9 mouse cellular contexts compared by ENCODE assay signal in genomic region chr9:21525142-21525936, GRCm38 (mm10). TPM values are rescaled to one million over a fixed set of nuclear protein-coding genes. Genes with fewer than 3 reads are reported as not detected.
DNase-seq lines count a peak whose midpoint lies in the region; ATAC-seq and TF ChIP-seq lines count a peak whose summit lies in the region.
"Had no signal": no experiment of that assay in that cellular context is flagged by ENCODE, and none has a peak within 500 bp of the region (broad histone marks: within the 10 kb centered on the region; RNA-seq: fewer than 3 reads in every experiment).

No protein-coding gene starts in this region.

- no peak overlapping the region for H3K4me3 ChIP-seq in hindbrain, postnatal 0 days (ENCODE audit: low read length)
- H3K4me3 ChIP-seq in hindbrain, embryonic 14.5 days (replicated peaks; ENCODE audit: low read length): no peak overlapping the region
- no peak overlapping the region for H3K4me3 ChIP-seq in intestine, embryonic 15.5 days (replicated peaks)
- H3K4me3 ChIP-seq in intestine, postnatal 0 days (ENCODE audit: low read depth, low read length): no peak overlapping the region
- H3K4me3 ChIP-seq: lung, embryonic 15.5 days had no signal

- no peaks in the 10 kb centered on the region for H3K27me3 ChIP-seq in hindbrain, postnatal 0 days (ENCODE audit: insufficient read depth, low read length)
- no peaks in the 10 kb centered on the region for H3K27me3 ChIP-seq in hindbrain, embryonic 14.5 days (ENCODE audit: control insufficient read depth, insufficient read depth, low read length)
- no peaks in the 10 kb centered on the region for H3K27me3 ChIP-seq in intestine, embryonic 15.5 days (replicated peaks)
- H3K27me3 ChIP-seq in intestine, postnatal 0 days (replicated peaks; ENCODE audit: control insufficient read depth, insufficient read depth, low read length): no peaks in the 10 kb centered on the region
- H3K27me3 ChIP-seq: lung, embryonic 15.5 days had no signal

- H3K4me2 ChIP-seq in hindbrain, postnatal 0 days (ENCODE audit: low read depth, low read length): no peak overlapping the region
- no peak overlapping the region for H3K4me2 ChIP-seq in hindbrain, embryonic 14.5 days (replicated peaks)
- no peak overlapping the region for H3K4me2 ChIP-seq in intestine, embryonic 15.5 days (replicated peaks)
- no peak overlapping the region for H3K4me2 ChIP-seq in intestine, postnatal 0 days (replicated peaks; ENCODE audit: low read depth)

- TF ChIP-seq CTCF in hindbrain, postnatal 0 days (IDR thresholded peaks at IDR 0.05; ENCODE audit: low read depth): no peak
- TF ChIP-seq CTCF in intestine, postnatal 0 days (IDR thresholded peaks at IDR 0.05; ENCODE audit: low read depth): no peak

- H3K36me3 ChIP-seq in hindbrain, postnatal 0 days (ENCODE audit: insufficient read depth, low read length): no peaks in the 10 kb centered on the region
- no peaks in the 10 kb centered on the region for H3K36me3 ChIP-seq in hindbrain, embryonic 14.5 days (replicated peaks; ENCODE audit: control insufficient read depth, insufficient read depth)
- no peaks in the 10 kb centered on the region for H3K36me3 ChIP-seq in intestine, embryonic 15.5 days
- H3K36me3 ChIP-seq in intestine, postnatal 0 days (ENCODE audit: control insufficient read depth, insufficient read depth): no peaks in the 10 kb centered on the region
- H3K36me3 ChIP-seq: lung, embryonic 15.5 days had no signal

- no peaks in the 10 kb centered on the region for H3K9me3 ChIP-seq in hindbrain, postnatal 0 days (ENCODE audit: low read length)
- H3K9me3 ChIP-seq in hindbrain, embryonic 14.5 days (ENCODE audit: control insufficient read depth, low read length): no peaks in the 10 kb centered on the region
- H3K9me3 ChIP-seq in intestine, embryonic 15.5 days: no peaks in the 10 kb centered on the region
- H3K9me3 ChIP-seq in intestine, postnatal 0 days (ENCODE audit: control insufficient read depth): no peaks in the 10 kb centered on the region
- H3K9me3 ChIP-seq: lung, embryonic 15.5 days had no signal

- no peak for ATAC-seq in hindbrain, postnatal 0 days
- ATAC-seq in hindbrain, embryonic 14.5 days (ENCODE audit: low FRiP score): no peak
- peak; percentile 59 for ATAC-seq in granulocyte monocyte progenitor cell, adult 5-6 weeks (replicated peaks; ENCODE audit: poor library complexity, severe bottlenecking)
- ATAC-seq in monocyte, adult 5-6 weeks (replicated peaks; ENCODE audit: insufficient number of reproducible peaks, low FRiP score, low TSS enrichment, poor library complexity, severe bottlenecking): 0 out of 2 replicates have a peak, but pooled peaks have one; percentile 37
- ATAC-seq in intestine, embryonic 15.5 days: no peak
- no peak for ATAC-seq in intestine, postnatal 0 days

- H3K27ac ChIP-seq in hindbrain, postnatal 0 days: no peak overlapping the region
- H3K27ac ChIP-seq in hindbrain, embryonic 14.5 days: no peak overlapping the region
- H3K27ac ChIP-seq in intestine, embryonic 15.5 days: no peak overlapping the region
- H3K27ac ChIP-seq in intestine, postnatal 0 days (ENCODE audit: low read depth, low read length): no peak overlapping the region
- H3K27ac ChIP-seq: lung, embryonic 15.5 days had no signal

- no peaks in the 10 kb centered on the region for H3K4me1 ChIP-seq in hindbrain, postnatal 0 days (ENCODE audit: insufficient read depth, low read length)
- H3K4me1 ChIP-seq in hindbrain, embryonic 14.5 days (replicated peaks; ENCODE audit: control insufficient read depth, insufficient read depth, low read length): no peaks in the 10 kb centered on the region
- no peaks in the 10 kb centered on the region for H3K4me1 ChIP-seq in intestine, embryonic 15.5 days (replicated peaks)
- H3K4me1 ChIP-seq in intestine, postnatal 0 days (replicated peaks; ENCODE audit: control insufficient read depth, insufficient read depth, low read length): no peaks in the 10 kb centered on the region
- H3K4me1 ChIP-seq: lung, embryonic 15.5 days had no signal

- peak; percentile 5 for DNase-seq in hindbrain, postnatal 0 days (ENCODE audit: low spot score)
- no peak for DNase-seq in hindbrain, embryonic 14.5 days (ENCODE audit: low spot score)
- DNase-seq in CD4-positive helper T cell, adult 2 months (ENCODE audit: low read depth, low spot score): peak; percentile 40
- DNase-seq: cerebellum, postnatal 36 days had no signal

- no peak overlapping the region for H3K9ac ChIP-seq in hindbrain, postnatal 0 days (replicated peaks; ENCODE audit: low read length)
- H3K9ac ChIP-seq in hindbrain, embryonic 14.5 days: no peak overlapping the region
- H3K9ac ChIP-seq in intestine, embryonic 15.5 days: no peak overlapping the region
- no peak overlapping the region for H3K9ac ChIP-seq in intestine, postnatal 0 days (ENCODE audit: low read depth, low read length)
- H3K9ac ChIP-seq: lung, embryonic 15.5 days had no signal

- WGBS in hindbrain, postnatal 0 days: 81% methylated on average over 7 of the region's 7 CpGs
- WGBS in hindbrain, embryonic 14.5 days: 78% methylated on average over 7 of the region's 7 CpGs
- 74% methylated on average over 7 of the region's 7 CpGs for WGBS in intestine, embryonic 15.5 days
- WGBS in intestine, postnatal 0 days: 67% methylated on average over 7 of the region's 7 CpGs

RNA-seq across cellular contexts. Expression of gene AB124611, which starts 0.6 kb away (rescaled TPM):
- total RNA-seq in hindbrain, postnatal 0 days (2014; rRNA removed): 1.2 and 2.2 TPM in 2 replicates
- 1.1 and 1.2 TPM in 2 replicates for polyA plus RNA-seq in hindbrain, postnatal 0 days (2015; fragmentation: Nextera tagmentation; extraction: Ambion mirVana)
- 0.99 and 2.0 TPM in 2 replicates for polyA plus RNA-seq in hindbrain, embryonic 14.5 days (2014; fragmentation: Nextera tagmentation; extraction: Ambion mirVana)
- total RNA-seq in granulocyte monocyte progenitor cell, adult 5-6 weeks (2014; fragmentation: Nextera tagmentation): 17.1 and 27.3 TPM in 2 replicates
- total RNA-seq in granulocyte monocyte progenitor cell, adult 5-6 weeks (2017): 20.5 and 24.1 TPM in 2 replicates
- total RNA-seq in monocyte, adult 5-6 weeks (2017): 191 to 299 TPM (median 267 TPM) in 3 replicates
- polyA plus RNA-seq in intestine, embryonic 15.5 days (2015; fragmentation: Nextera tagmentation; extraction: Ambion mirVana): 2.5 and 3.0 TPM in 2 replicates
- polyA plus RNA-seq in intestine, postnatal 0 days (2015; fragmentation: Nextera tagmentation; extraction: Ambion mirVana): 0.43 and 1.1 TPM in 2 replicates

RNA-seq across cellular contexts. Expression of gene Tmed1, which starts 15.3 kb away (rescaled TPM):
- total RNA-seq in hindbrain, postnatal 0 days (2014; rRNA removed): 50.2 and 61.3 TPM in 2 replicates
- 59.2 and 65.8 TPM in 2 replicates for polyA plus RNA-seq in hindbrain, postnatal 0 days (2015; fragmentation: Nextera tagmentation; extraction: Ambion mirVana)
- polyA plus RNA-seq in hindbrain, embryonic 14.5 days (2014; fragmentation: Nextera tagmentation; extraction: Ambion mirVana): 46.3 and 51.1 TPM in 2 replicates
- 8.4 and 13.9 TPM in 2 replicates for total RNA-seq in granulocyte monocyte progenitor cell, adult 5-6 weeks (2014; fragmentation: Nextera tagmentation)
- 17.4 and 23.6 TPM in 2 replicates for total RNA-seq in granulocyte monocyte progenitor cell, adult 5-6 weeks (2017)
- total RNA-seq in monocyte, adult 5-6 weeks (2017): 3.2 to 6.6 TPM (median 6.3 TPM) in 3 replicates
- polyA plus RNA-seq in intestine, embryonic 15.5 days (2015; fragmentation: Nextera tagmentation; extraction: Ambion mirVana): 77.7 and 84.5 TPM in 2 replicates
- 31.1 and 31.4 TPM in 2 replicates for polyA plus RNA-seq in intestine, postnatal 0 days (2015; fragmentation: Nextera tagmentation; extraction: Ambion mirVana)

RNA-seq across cellular contexts. Expression of gene Carm1, which starts 21.4 kb away (rescaled TPM):
- total RNA-seq in hindbrain, postnatal 0 days (2014; rRNA removed): 84.9 and 92.7 TPM in 2 replicates
- 20.6 and 25.0 TPM in 2 replicates for polyA plus RNA-seq in hindbrain, postnatal 0 days (2015; fragmentation: Nextera tagmentation; extraction: Ambion mirVana)
- 37.0 and 41.3 TPM in 2 replicates for polyA plus RNA-seq in hindbrain, embryonic 14.5 days (2014; fragmentation: Nextera tagmentation; extraction: Ambion mirVana)
- 65.9 and 81.6 TPM in 2 replicates for total RNA-seq in granulocyte monocyte progenitor cell, adult 5-6 weeks (2014; fragmentation: Nextera tagmentation)
- total RNA-seq in granulocyte monocyte progenitor cell, adult 5-6 weeks (2017): 17.0 and 27.3 TPM in 2 replicates
- 13.5 to 23.0 TPM (median 17.2 TPM) in 3 replicates for total RNA-seq in monocyte, adult 5-6 weeks (2017)
- polyA plus RNA-seq in intestine, embryonic 15.5 days (2015; fragmentation: Nextera tagmentation; extraction: Ambion mirVana): 41.4 and 42.2 TPM in 2 replicates
- polyA plus RNA-seq in intestine, postnatal 0 days (2015; fragmentation: Nextera tagmentation; extraction: Ambion mirVana): 10.0 and 11.9 TPM in 2 replicates

Comparison
In these comparisons a context has a peak if more than half of its experiments do, and no peak if none do; other contexts are left out.
1. ATAC-seq: peak in granulocyte monocyte progenitor cell, adult 5-6 weeks (single experiment) and monocyte, adult 5-6 weeks (single experiment); none in hindbrain, postnatal 0 days (single experiment), hindbrain, embryonic 14.5 days (single experiment), intestine, embryonic 15.5 days (single experiment) and intestine, postnatal 0 days (single experiment).